In the genomic region with DNA sequence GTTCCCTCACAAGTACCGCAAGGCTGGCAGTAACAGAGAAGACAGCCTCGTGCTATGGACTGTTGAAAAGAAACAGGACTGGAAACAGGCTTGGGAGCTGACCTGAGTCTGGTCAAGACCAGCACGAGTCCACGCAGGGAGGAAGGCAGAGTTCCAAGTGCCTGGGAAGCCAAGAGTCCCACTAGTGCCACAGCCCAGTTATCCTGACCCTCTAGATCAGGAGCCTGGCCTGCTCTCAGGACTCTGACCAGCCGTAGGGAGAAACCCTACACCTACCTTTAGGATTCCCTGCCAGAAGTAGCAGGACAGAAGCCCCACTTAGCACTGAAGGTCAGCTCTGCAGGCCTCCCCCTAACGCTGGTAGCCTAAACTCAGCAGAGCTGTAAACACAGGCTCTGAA, we compare ENCODE assay signal across 19 mouse cellular contexts. TPM values are rescaled to one million over a fixed set of nuclear protein-coding genes. Genes with fewer than 3 reads are reported as not detected.
DNase-seq lines count a peak whose midpoint lies in the region; ATAC-seq lines count a peak whose summit lies in the region.
"Had no signal": no experiment of that assay in that cellular context is flagged by ENCODE, and none has a peak within 500 bp of the region (broad histone marks: within the 10 kb centered on the region; RNA-seq: fewer than 3 reads in every experiment).

No protein-coding gene starts in this region.

- peaks cover 24% of the 10 kb centered on the region for H3K27me3 ChIP-seq in forebrain, embryonic 13.5 days
- peaks cover 51% of the 10 kb centered on the region for H3K27me3 ChIP-seq in forebrain, embryonic 12.5 days
- H3K27me3 ChIP-seq in midbrain, embryonic 10.5 days (ENCODE audit: low read depth, poor library complexity, severe bottlenecking): peaks cover 74% of the 10 kb centered on the region
- H3K27me3 ChIP-seq in midbrain, embryonic 13.5 days: peaks cover 11% of the 10 kb centered on the region
- H3K27me3 ChIP-seq: hindbrain, embryonic 15.5 days had no signal

- H3K4me1 ChIP-seq in forebrain, embryonic 13.5 days: peaks cover 46% of the 10 kb centered on the region
- peaks cover 53% of the 10 kb centered on the region for H3K4me1 ChIP-seq in forebrain, embryonic 12.5 days
- H3K4me1 ChIP-seq in midbrain, embryonic 10.5 days: peaks cover 65% of the 10 kb centered on the region
- H3K4me1 ChIP-seq in midbrain, embryonic 13.5 days (replicated peaks): peaks cover 54% of the 10 kb centered on the region

- no peak overlapping the region for H3K4me3 ChIP-seq in forebrain, embryonic 13.5 days
- H3K4me3 ChIP-seq in forebrain, embryonic 12.5 days (replicated peaks): no peak overlapping the region
- no peak overlapping the region for H3K4me3 ChIP-seq in midbrain, embryonic 10.5 days
- H3K4me3 ChIP-seq in midbrain, embryonic 13.5 days (replicated peaks): no peak overlapping the region
- H3K4me3 ChIP-seq: embryonic facial prominence, embryonic 10.5 days; heart, adult 2 months; heart, embryonic 15.5 days; hindbrain, embryonic 15.5 days had no signal

- no peak for DNase-seq in midbrain, embryonic 10.5 days (ENCODE audit: low spot score)
- DNase-seq in cerebellum, adult 9-11 months: peak; percentile 55
- DNase-seq in T-cell, adult 2 months (ENCODE audit: low spot score): no peak
- no peak for DNase-seq in urinary bladder, postnatal 14 days (ENCODE audit: low spot score)
- DNase-seq: adrenal gland, adult 8-10 months; adrenal gland, postnatal 36 days; gastrocnemius, postnatal 14 days; heart, adult 2 months; heart, postnatal 14 days; kidney, adult 11 months; kidney, adult 9 months had no signal

- WGBS in forebrain, embryonic 13.5 days: 67% methylated on average over 6 of the region's 6 CpGs
- WGBS in forebrain, embryonic 12.5 days: 68% methylated on average over 6 of the region's 6 CpGs
- 69% methylated on average over 6 of the region's 6 CpGs for WGBS in midbrain, embryonic 10.5 days
- 62% methylated on average over 6 of the region's 6 CpGs for WGBS in midbrain, embryonic 13.5 days

- no peak overlapping the region; the same call in 1 of the 2 replicates for H3K9ac ChIP-seq in forebrain, embryonic 13.5 days
- H3K9ac ChIP-seq in forebrain, embryonic 12.5 days: no peak overlapping the region
- no peak overlapping the region for H3K9ac ChIP-seq in midbrain, embryonic 13.5 days (replicated peaks)
- H3K9ac ChIP-seq: heart, embryonic 15.5 days; hindbrain, embryonic 15.5 days had no signal

- H3K36me3 ChIP-seq in forebrain, embryonic 13.5 days (ENCODE audit: poor library complexity, severe bottlenecking): no peaks in the 10 kb centered on the region
- H3K36me3 ChIP-seq in forebrain, embryonic 12.5 days (replicated peaks): no peaks in the 10 kb centered on the region
- no peaks in the 10 kb centered on the region for H3K36me3 ChIP-seq in midbrain, embryonic 10.5 days
- no peaks in the 10 kb centered on the region for H3K36me3 ChIP-seq in midbrain, embryonic 13.5 days
- H3K36me3 ChIP-seq: embryonic facial prominence, embryonic 10.5 days; heart, embryonic 15.5 days; hindbrain, embryonic 15.5 days had no signal

- ATAC-seq in forebrain, embryonic 13.5 days: no peak
- ATAC-seq in forebrain, embryonic 12.5 days (ENCODE audit: low FRiP score): no peak
- no peak for ATAC-seq in midbrain, embryonic 13.5 days
- ATAC-seq: forebrain, embryonic 16.5 days had no signal

- H3K9me3 ChIP-seq in forebrain, embryonic 13.5 days (replicated peaks): no peaks in the 10 kb centered on the region
- H3K9me3 ChIP-seq in forebrain, embryonic 12.5 days: no peaks in the 10 kb centered on the region
- no peaks in the 10 kb centered on the region for H3K9me3 ChIP-seq in midbrain, embryonic 10.5 days (replicated peaks)
- H3K9me3 ChIP-seq in midbrain, embryonic 13.5 days: no peaks in the 10 kb centered on the region
- H3K9me3 ChIP-seq: embryonic facial prominence, embryonic 10.5 days; heart, embryonic 15.5 days; hindbrain, embryonic 15.5 days had no signal

- no peak overlapping the region for H3K4me2 ChIP-seq in forebrain, embryonic 13.5 days
- H3K4me2 ChIP-seq in forebrain, embryonic 12.5 days: no peak overlapping the region
- H3K4me2 ChIP-seq in midbrain, embryonic 13.5 days (replicated peaks): no peak overlapping the region
- H3K4me2 ChIP-seq: heart, embryonic 11.5 days; heart, embryonic 15.5 days; hindbrain, embryonic 15.5 days had no signal

- H3K27ac ChIP-seq in forebrain, embryonic 13.5 days: peak overlapping the region; percentile 14; the same call in 1 of the 2 replicates
- H3K27ac ChIP-seq in forebrain, embryonic 12.5 days: no peak overlapping the region
- H3K27ac ChIP-seq in midbrain, embryonic 10.5 days (replicated peaks): 0 out of 2 replicates have a peak overlapping the region, but pooled peaks have one; percentile 14
- no peak overlapping the region for H3K27ac ChIP-seq in midbrain, embryonic 13.5 days
- H3K27ac ChIP-seq: embryonic facial prominence, embryonic 10.5 days; heart, adult 2 months; heart, embryonic 15.5 days; hindbrain, embryonic 15.5 days had no signal

RNA-seq across cellular contexts. Expression of a gene that starts 1.3 kb away (rescaled TPM):
- 32.0 and 34.0 TPM in 2 replicates for polyA plus RNA-seq in forebrain, embryonic 13.5 days (2015; fragmentation: Nextera tagmentation; extraction: Ambion mirVana)
- polyA plus RNA-seq in forebrain, embryonic 12.5 days (2016; fragmentation: Nextera tagmentation; extraction: Ambion mirVana): 17.0 and 19.6 TPM in 2 replicates
- 7.6 and 8.3 TPM in 2 replicates for polyA plus RNA-seq in midbrain, embryonic 10.5 days (2016; fragmentation: Nextera tagmentation; extraction: Ambion mirVana)
- 28.2 and 29.9 TPM in 2 replicates for polyA plus RNA-seq in midbrain, embryonic 13.5 days (2015; fragmentation: Nextera tagmentation; extraction: Ambion mirVana)
- polyA plus RNA-seq: heart, adult 2 months had no signal

Comparison
In these comparisons a context has a peak if more than half of its experiments do, and no peak if none do; other contexts are left out.
1. H3K27ac ChIP-seq: peak in forebrain, embryonic 13.5 days (single experiment) and midbrain, embryonic 10.5 days (single experiment); none in forebrain, embryonic 12.5 days (single experiment) and midbrain, embryonic 13.5 days (single experiment).